Mouse (Mus musculus) gonadal fat pad, adult 2 months (tissue): ENCODE data around the gene Nfatc2. TPM values are rescaled to one million over a fixed set of nuclear protein-coding genes. Genes with fewer than 3 reads are reported as not detected.

Source experiments
- DNase-seq: peaks from one replicate; pipeline ENCODE4 v3.0.0-alpha.2; 2012; ENCODE audit warnings: low read depth
- polyA plus RNA-seq: library from polyadenylated mRNA; depleted of rRNA; stranded (reverse); fragments of >200 nt; gene quantifications from 2 replicates; pipeline ENCODE4 v1.2.3, GENCODE M21; 2012; rRNA removed

Nfatc2 gene
- polyA plus RNA-seq, 1 experiment: 1.9 TPM

- no peak for DNase-seq
These were observed 160.5 kb downstream of the Nfatc2 start for GRCm38 (mm10) chr2:168440918-168441328.

- DNase-seq: no peak
These were observed 162.4 kb downstream of the Nfatc2 start for GRCm38 (mm10) chr2:168438981-168439452.

GRCm38 (mm10) chr2:168434187-168434586 lies 167.3 kb downstream of the Nfatc2 start:
- DNase-seq: no peak

GRCm38 (mm10) chr2:168433392-168433791 lies 168.1 kb downstream of the Nfatc2 start:
- DNase-seq: no peak

GRCm38 (mm10) chr2:168432394-168432793 lies 169.1 kb downstream of the Nfatc2 start:
- no peak for DNase-seq

GRCm38 (mm10) chr2:168429598-168429997 lies 171.9 kb downstream of the Nfatc2 start:
- DNase-seq: no peak

- no peak for DNase-seq
These were observed 173.0 kb downstream of the Nfatc2 start for GRCm38 (mm10) chr2:168428375-168428901.

Other genes starting within 250 kb of the Nfatc2 start
- gene Atp9a, start 140.8 kb upstream of the Nfatc2 start, polyA plus RNA-seq: 161 and 198 TPM in 2 replicates
- gene Sall4, start 166.3 kb upstream of the Nfatc2 start, polyA plus RNA-seq: not detected in 2 replicates